Mouse (Mus musculus): ENCODE measurements at regions not wholly inside any gene's neighbourhood (a gene's known extent, or its start where the extent isn't known, plus 50 kb on each side); places are given as distances from the start of the nearest gene placed in this dataset.

GRCm38 (mm10) chr1:77172463-77172862, 342.4 kb downstream of the Epha4 start:
- no peak for TF ChIP-seq CTCF (IDR thresholded peaks at IDR 0.05; ENCODE audit: low read depth)
- no peak for TF ChIP-seq EP300 (IDR thresholded peaks at IDR 0.05; ENCODE audit: low read depth)

Measured in liver, postnatal 0 days (tissue).